Mouse (Mus musculus) kidney, postnatal 0 days (tissue): ENCODE measurements at regions not wholly inside any gene's neighbourhood (a gene's known extent, or its start where the extent isn't known, plus 50 kb on each side); places are given as distances from the start of the nearest gene placed in this dataset.

ENCODE experiments used
- ATAC-seq: fragments of 200-750 bp; cut with Nextera tagmentation; replicated peaks from 2 replicates; pipeline ENCODE4 v1.8.0; 2017; ENCODE audit warnings: low read depth, moderate number of reproducible peaks, moderate TSS enrichment, moderate library complexity; ENCODE audit not compliant: low FRiP score
- DNase-seq: peaks from one replicate; pipeline ENCODE4 v3.0.0-alpha.2; 2016; ENCODE audit warnings: low spot score
- H3K27ac ChIP-seq: fragments of 300-500 bp; sonication (generic); 2 replicates; pipeline ENCODE4 v1.5.1; 2014; ENCODE audit warnings: mild to moderate bottlenecking
- H3K27me3 ChIP-seq: fragments of 300-500 bp; sonication (generic); 2 replicates; pipeline ENCODE4 v1.6.1; 2014; ENCODE audit warnings: low read length, mixed read lengths; ENCODE audit not compliant: insufficient read depth
- H3K36me3 ChIP-seq: fragments of 300-500 bp; sonication (generic); 2 replicates; pipeline ENCODE4 v1.6.1; 2014; ENCODE audit warnings: low read length, mixed read lengths; ENCODE audit not compliant: insufficient read depth
- H3K4me1 ChIP-seq: fragments of 300-500 bp; sonication (generic); replicated peaks from 2 replicates; pipeline ENCODE4 v1.6.1; 2014; ENCODE audit warnings: antibody characterized with exemption, low read length, mixed read lengths; ENCODE audit not compliant: insufficient read depth
- H3K4me2 ChIP-seq: fragments of 300-500 bp; sonication (generic); 2 replicates; pipeline ENCODE4 v1.6.1; 2014; ENCODE audit warnings: mild to moderate bottlenecking, low read length, moderate library complexity, mixed read lengths
- H3K4me3 ChIP-seq: fragments of 300-500 bp; sonication (generic); replicated peaks from 2 replicates; pipeline ENCODE4 v1.5.1; 2014; ENCODE audit warnings: low read depth, low read length
- H3K9ac ChIP-seq: fragments of 300-500 bp; sonication (generic); 2 replicates; pipeline ENCODE4 v1.6.1; 2014; ENCODE audit warnings: low read depth, low read length
- H3K9me3 ChIP-seq: fragments of 300-500 bp; sonication (generic); replicated peaks from 2 replicates; pipeline ENCODE4 v1.6.1; 2016; ENCODE audit warnings: low read length, inconsistent platforms, mixed read lengths
- CTCF ChIP-seq: IDR thresholded peaks from 2 replicates; pipeline ENCODE4 v1.5.1; 2016; ENCODE audit warnings: antibody characterized with exemption, low read depth, mild to moderate bottlenecking, moderate library complexity
- WGBS: fragments of 180-500 bp; shearing (Covaris S2); extraction: QIAGEN DNeasy Blood & Tissue Kit; methylation state at CpG from one replicate; pipeline ENCODE4 v1.1.7; 2014; 5-methylcytosine and 5-hydroxymethylcytosine counted together

GRCm38 (mm10) chr14:61689776-61690175 is 82.5 kb downstream of the Kcnrg start:
- Histone ChIP-seq H3K4me2 (peak overlapping the region; percentile 51), H3K9me3 (no peaks in the 10 kb centered on the region), H3K36me3 (no peaks in the 10 kb centered on the region), H3K27me3 (peaks cover 25% of the 10 kb centered on the region), H3K9ac (no peak overlapping the region), H3K4me3 (peak overlapping the region; percentile 24), H3K27ac (no peak overlapping the region), H3K4me1 (peaks cover 22% of the 10 kb centered on the region)
- DNase-seq: no peak
- 31% methylated on average over 24 of the region's 24 CpGs for WGBS
- no peak for ATAC-seq
- TF ChIP-seq CTCF: no peak

GRCm38 (mm10) chr14:61691785-61692372 is 84.6 kb downstream of the Kcnrg start:
- Histone ChIP-seq H3K27me3 (peaks cover 25% of the 10 kb centered on the region), H3K4me3 (no peak overlapping the region), H3K27ac (no peak overlapping the region), H3K36me3 (no peaks in the 10 kb centered on the region), H3K4me1 (peaks cover 13% of the 10 kb centered on the region), H3K9me3 (no peaks in the 10 kb centered on the region), H3K4me2 (no peak overlapping the region), H3K9ac (no peak overlapping the region)
- DNase-seq (no peak), ATAC-seq (no peak)
- WGBS: 82% methylated on average over 6 of the region's 6 CpGs
- no peak for TF ChIP-seq CTCF

DNA sequence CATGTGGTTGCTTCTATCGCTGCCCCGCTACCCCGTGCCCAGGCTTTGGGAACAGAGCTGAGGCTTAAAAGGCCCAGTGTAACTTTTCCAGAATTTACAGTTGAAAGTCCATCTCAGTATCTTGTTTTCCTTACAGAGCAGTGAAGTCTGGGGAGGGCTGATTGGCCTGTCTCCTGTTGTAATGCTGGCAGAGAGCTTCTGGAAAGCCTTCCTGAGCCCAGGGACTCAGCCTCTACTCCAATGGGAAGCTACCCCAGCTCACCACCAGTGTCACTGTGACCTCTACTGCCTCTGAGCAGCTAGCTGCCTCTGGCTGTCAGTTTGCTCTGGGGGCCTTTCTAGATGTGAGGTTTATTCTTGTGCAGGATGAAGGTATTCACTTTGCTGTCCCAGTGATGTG is 87.5 kb downstream of the Kcnrg start:
- Histone ChIP-seq H3K9me3 (no peaks in the 10 kb centered on the region), H3K36me3 (no peaks in the 10 kb centered on the region), H3K4me2 (no peak overlapping the region), H3K4me3 (no peak overlapping the region), H3K27me3 (peaks cover 8% of the 10 kb centered on the region), H3K4me1 (no peaks in the 10 kb centered on the region), H3K27ac (no peak overlapping the region), H3K9ac (no peak overlapping the region)
- DNase-seq: no peak
- no peak for ATAC-seq
- TF ChIP-seq CTCF: no peak
- 90% methylated on average over 3 of the region's 3 CpGs for WGBS

GRCm38 (mm10) chr14:61696290-61696842 is 89.1 kb downstream of the Kcnrg start:
- no peak for DNase-seq
- no peak overlapping the region for H3K9ac ChIP-seq
- 63% methylated on average over 7 of the region's 7 CpGs for WGBS
- H3K4me1 ChIP-seq: no peaks in the 10 kb centered on the region
- ATAC-seq: no peak
- H3K27me3 ChIP-seq: no peaks in the 10 kb centered on the region
- no peak overlapping the region for H3K4me2 ChIP-seq
- no peaks in the 10 kb centered on the region for H3K9me3 ChIP-seq
- no peak overlapping the region for H3K27ac ChIP-seq
- H3K36me3 ChIP-seq: no peaks in the 10 kb centered on the region
- TF ChIP-seq CTCF: no peak
- H3K4me3 ChIP-seq: no peak overlapping the region

- H3K4me3 ChIP-seq: no peak overlapping the region
- no peaks in the 10 kb centered on the region for H3K27me3 ChIP-seq
- ATAC-seq: no peak
- no peak overlapping the region for H3K9ac ChIP-seq
- no peaks in the 10 kb centered on the region for H3K9me3 ChIP-seq
- no peak overlapping the region for H3K27ac ChIP-seq
- DNase-seq: no peak
- 0 out of 2 replicates have a peak overlapping the region, but pooled peaks have one; percentile 13 for H3K4me2 ChIP-seq
- no peaks in the 10 kb centered on the region for H3K4me1 ChIP-seq
- no peak for TF ChIP-seq CTCF
- H3K36me3 ChIP-seq: no peaks in the 10 kb centered on the region
- WGBS: 45% methylated on average over 13 of the region's 13 CpGs
Observed at GRCm38 (mm10) chr14:61696886-61697554, 89.8 kb downstream of the Kcnrg start.

DNA sequence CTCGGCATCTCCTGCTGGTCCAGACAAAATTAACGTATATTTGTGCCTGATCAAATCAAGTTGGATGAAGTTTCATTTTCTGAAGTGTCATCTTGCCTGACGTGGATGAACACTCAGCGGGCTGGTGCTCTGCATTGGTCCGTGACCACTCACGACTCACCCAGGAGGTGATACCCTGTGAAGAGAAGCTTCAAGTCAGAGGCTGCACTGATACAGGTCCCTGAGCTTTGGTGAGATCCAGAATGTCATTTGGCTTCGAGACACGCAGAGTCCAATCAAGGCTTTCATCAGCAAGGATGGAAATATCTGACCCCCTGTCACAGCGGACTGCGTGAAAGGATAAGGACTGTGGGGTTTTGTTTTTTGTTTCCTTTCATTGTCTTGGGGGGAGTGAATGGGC is 90.4 kb downstream of the Kcnrg start:
- no peak overlapping the region for H3K4me2 ChIP-seq
- 81% methylated on average over 10 of the region's 10 CpGs for WGBS
- H3K36me3 ChIP-seq: no peaks in the 10 kb centered on the region
- no peaks in the 10 kb centered on the region for H3K4me1 ChIP-seq
- no peak overlapping the region for H3K27ac ChIP-seq
- ATAC-seq: no peak
- DNase-seq: no peak
- H3K9ac ChIP-seq: no peak overlapping the region
- no peaks in the 10 kb centered on the region for H3K27me3 ChIP-seq
- no peaks in the 10 kb centered on the region for H3K9me3 ChIP-seq
- TF ChIP-seq CTCF: no peak
- H3K4me3 ChIP-seq: no peak overlapping the region
